Mouse (Mus musculus) monocyte, adult 2 months (primary cell): ENCODE data around the gene Fam169b.
A peak's percentile ranks its signal among the peaks of the same experiment; 100 is the strongest.
"Not testable (repeated sequence)": the region's sequence is repeated elsewhere in the genome, so short reads cannot be mapped to it uniquely, and the experiment has no call there.

Source experiments
- DNase-seq, 2 experiments: peaks; one replicate each; pipeline ENCODE4 v3.0.0; 2022; ENCODE audit warnings: low spot score in 2 of 2, low read depth in 1 of 2

Fam169b gene

DNA sequence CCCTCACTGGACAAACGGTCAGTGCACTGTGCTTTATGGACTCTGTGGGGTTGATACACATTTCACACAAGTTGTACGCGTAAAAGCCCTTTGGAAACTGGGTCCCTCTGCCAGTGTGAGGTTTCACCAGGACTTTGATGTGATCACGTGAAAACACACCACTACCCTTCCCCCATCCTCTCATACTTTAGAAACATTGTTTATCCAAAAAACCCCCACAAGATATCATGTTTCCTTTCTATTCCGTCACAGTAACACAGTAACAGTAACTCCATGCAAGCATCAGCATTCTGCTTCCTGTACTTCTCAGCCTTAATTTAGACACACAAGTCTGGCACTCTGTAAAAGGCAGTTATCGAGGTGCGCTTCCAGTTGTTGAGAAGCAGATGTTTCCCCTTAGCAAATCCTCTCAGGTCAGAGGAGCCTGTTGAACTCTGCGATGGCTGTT is 12.2 kb downstream of the Fam169b start:
- no peak for DNase-seq

DNA sequence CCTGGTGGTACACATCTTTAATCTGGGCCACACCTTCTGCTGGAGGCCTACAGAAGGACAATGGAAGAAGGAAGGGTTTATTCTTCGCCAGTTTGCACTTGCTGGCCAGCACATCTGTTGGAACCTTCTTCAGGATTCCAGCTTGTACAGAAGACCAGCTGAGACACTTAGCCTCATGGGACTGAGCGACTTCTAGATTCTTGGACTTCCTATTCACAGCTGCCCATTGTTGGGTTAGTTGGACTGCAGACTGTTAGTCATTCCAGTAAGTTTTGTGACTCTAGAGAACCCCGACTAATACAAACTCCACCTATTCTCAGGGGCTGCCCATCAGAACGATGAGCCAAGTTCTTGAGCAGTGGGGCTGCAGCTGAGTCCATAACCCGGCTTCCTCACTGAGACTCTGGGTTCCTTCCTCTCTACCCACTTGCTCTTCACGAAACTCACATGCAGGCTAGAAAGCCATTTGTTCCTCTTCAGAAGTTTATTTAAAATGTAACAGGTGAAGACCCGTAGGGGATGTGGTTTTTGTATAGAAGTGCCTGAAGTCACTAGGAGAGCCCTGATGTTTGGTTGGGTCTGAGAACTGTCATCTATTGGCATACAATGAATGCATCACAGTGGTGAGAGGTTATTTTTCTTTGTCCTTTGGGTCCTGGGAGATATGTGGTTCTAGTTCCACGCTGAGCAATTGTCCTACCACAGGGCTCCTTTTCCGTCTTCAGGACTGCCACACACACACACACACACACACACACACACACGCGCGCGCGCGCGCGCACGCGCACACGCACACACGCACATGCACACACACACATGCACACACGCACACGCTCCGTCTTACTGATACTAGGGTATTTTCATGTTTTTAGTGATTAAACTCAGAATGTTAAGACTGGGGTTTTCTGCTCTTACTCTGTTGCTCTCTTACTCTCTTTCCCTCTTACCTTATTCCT is 13.2 kb downstream of the Fam169b start:
- no peak for DNase-seq

- no peak for DNase-seq
Measured at GRCm38 (mm10) chr7:68287582-68287981, 13.9 kb downstream of the Fam169b start.

DNA sequence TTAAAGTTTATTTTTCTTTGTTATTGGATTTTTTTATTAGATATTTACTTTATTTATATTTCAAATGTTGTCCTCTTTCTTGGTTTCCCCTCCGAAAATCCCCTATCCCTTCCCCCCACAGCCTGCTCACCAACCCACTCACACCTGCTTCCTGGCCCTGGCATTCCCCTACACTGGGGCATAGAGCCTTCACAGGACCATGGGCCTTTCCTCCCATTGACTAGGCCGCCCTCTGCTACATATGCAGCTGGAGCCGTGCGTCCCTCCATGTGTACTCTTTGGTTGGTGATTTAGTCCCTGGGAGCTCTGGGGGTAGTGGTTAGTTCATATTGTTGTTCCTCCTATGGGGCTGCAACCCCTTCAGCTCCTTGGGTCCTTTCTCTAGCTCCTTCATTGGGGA is 14.4 kb downstream of the Fam169b start:
- DNase-seq: not testable (repeated sequence)

DNA sequence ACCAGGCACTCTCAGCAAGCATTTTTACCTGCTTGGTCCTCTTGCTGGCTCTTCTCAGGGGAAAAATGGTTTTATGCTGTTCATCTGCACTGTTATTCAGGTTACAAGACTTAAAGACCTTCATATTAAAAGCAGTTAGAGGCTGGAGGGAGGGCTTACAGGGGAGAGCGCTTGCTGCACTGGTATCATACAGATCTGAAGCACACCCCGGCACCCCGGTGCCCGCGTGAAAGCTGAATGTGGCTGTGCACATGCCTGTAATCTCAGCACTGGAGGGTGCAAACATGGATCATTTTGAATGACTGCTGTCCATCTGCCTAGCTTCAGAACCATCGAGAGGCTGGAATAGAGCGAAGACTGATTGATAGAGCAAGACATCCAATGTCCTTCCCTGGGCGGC is 15.4 kb downstream of the Fam169b start:
- DNase-seq: no peak

- no peak for DNase-seq
Measured at GRCm38 (mm10) chr7:68291603-68292002, 18.0 kb downstream of the Fam169b start.

DNA sequence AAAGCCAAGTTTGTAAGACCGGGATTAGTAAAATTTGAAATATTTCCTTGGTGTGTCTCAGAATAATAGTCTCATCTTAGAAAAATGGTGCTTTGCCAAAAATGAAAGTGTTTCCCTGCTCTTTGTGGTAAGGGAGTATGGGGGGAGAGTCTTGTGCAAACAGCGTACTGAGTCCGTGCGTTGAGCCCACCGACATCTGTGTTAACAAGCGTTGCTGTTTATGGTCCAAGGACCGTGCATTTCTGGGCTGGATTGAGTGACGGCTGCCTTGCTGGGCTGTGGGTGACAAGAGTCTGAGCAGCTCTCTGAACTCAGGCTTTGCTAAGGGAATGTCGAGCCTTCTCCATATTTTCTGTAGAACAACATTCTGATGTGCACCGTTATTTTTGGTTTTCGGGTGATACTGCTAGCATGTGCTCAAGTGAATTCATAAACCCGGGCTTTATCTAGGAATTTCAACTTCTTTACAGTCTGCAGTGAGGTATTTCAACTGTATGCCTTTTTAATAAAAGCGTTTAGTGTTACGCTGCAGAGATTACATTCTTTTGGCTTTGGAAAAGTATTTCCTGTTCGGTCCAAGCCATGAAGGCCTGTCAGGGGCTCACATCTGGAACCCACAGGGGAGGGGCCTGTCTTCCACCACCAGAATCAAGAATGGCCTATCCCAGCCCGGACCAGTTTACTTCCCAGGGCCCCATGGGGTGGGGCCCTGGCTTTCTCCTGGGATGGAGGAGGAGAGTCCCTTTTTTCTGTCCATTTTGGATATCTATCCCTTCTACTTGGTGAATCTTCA is 20.6 kb downstream of the Fam169b start:
- no peak for DNase-seq

DNA sequence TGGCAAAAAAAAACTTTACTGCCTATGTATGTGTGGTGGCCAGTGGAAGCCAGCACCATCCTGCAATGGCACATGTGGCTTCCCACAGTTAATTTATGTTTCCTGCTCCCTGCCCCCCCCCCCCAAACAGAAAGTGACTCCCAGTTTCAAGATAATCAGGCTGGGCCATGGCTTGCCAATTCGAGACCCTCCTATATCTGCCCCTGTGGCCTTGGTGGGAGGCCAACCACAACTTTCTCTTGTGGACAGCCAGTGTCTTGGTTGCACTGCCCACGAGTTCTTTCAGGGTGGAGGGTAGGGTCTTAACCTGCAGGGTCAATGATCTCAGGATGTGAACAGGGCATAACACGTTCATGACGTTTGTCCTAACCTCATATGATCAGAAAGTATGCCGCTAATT is 22.8 kb downstream of the Fam169b start:
- DNase-seq: no peak

GRCm38 (mm10) chr7:68298381-68299076 is 24.9 kb downstream of the Fam169b start:
- DNase-seq: no peak

DNA sequence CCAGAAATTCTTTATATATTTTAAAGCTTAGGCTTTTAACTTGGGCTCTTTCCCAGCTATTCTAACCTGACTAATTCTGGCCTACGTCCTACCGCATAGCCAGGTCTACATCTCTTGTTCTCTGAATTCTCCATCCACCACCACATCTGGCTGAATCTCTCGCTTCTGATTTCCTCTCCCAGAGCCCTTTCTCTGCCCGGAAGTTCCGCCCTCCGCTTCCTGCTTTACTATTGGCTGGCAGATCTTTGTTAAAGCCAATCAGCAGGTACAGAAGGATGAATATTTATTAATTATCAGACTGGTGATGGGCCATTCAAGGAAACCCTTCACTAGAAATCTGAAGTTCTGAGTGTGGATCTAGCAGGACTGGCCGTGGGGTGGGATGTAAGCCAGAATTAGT is 27.5 kb downstream of the Fam169b start:
- DNase-seq: no peak

DNA sequence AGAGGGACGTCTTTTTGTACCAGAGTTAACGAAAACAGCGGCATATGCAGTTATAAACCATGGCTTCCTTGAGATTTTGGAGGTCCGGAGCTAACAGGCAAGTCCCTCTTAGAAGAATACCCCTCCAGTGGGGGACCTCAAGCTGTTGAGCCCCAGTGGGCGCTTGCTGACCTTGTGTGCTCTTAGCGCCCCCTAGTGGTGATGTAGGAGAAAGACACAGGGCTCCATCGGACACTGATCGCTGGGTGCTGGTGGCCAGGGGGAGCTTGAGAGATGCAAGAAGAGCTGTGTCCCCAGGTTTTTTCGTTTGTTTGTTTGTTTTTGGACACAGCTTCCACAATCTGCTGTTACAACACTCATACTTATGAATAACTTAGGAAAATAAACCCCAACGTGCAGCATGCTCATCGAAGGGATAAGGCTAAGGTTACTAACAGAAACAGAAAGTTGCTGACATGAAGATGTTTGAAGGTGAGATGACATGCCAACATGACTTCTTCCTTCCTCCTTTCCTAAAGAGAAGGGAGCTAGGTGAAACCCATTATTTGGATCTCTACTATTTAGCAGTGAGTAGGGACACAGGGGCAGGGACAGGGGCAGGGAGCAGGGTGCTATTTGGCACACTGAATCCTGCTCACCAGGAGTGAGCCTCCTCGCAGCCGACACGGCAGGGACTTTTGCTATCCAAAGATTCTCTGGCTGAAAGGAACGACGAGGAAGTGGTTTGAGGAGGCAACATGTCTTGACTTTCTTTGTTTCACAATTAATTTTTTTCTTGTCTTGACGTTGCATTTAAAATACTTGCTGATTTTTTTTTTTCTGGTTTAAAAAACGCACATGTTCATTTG is 29.2 kb downstream of the Fam169b start:
- DNase-seq: peak in 1 of 2 experiments; percentile 34

- no peak for DNase-seq
Measured at GRCm38 (mm10) chr7:68303685-68304084, 30.0 kb downstream of the Fam169b start.

DNA sequence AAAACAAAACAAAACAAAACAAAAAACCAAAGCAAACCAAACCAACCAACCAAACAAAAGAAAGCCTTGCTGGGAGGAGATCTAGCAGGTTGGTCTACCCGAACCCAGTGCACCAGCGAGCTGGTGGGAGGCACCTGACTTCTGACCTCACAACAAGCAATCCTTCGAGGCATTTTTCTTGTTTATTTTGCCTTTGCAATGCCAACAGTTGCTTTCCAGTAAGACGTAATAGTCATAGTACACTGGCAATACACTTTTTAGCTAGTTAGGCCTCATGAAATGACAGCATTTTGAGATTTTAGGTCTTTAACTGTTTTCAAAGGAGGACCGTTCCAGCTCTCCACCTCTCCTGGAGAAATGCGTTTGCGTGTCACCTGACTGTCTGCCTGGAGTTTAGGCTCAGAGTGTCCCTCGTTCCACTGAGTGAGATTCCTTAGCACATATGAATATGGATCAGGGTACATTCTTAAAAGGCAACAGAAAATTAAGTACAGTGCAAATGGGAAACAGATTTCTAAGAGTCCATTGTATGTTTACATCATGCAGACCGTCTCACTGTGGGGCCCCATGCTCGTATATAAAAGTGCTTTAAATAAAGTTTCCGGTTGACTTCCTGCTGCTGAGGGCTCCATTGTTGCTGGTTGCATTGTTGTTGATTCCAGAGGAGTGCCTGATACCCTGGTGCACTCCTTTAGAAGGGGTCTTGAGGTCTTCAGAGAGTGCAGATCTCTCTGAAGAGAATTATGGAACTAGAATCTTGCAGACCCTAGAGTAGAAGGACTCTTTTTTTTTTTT is 32.3 kb downstream of the Fam169b start:
- DNase-seq: no peak

GRCm38 (mm10) chr7:68306756-68307155 is 33.1 kb downstream of the Fam169b start:
- no peak for DNase-seq

- DNase-seq: no peak
Measured at GRCm38 (mm10) chr7:68311469-68311868, 37.8 kb downstream of the Fam169b start.

- no peak for DNase-seq
Measured at GRCm38 (mm10) chr7:68312395-68312794, 38.8 kb downstream of the Fam169b start.

- DNase-seq: no peak
Measured at GRCm38 (mm10) chr7:68313038-68313782, 39.6 kb downstream of the Fam169b start.

- no peak for DNase-seq
Measured at GRCm38 (mm10) chr7:68314286-68314685, 40.6 kb downstream of the Fam169b start.

GRCm38 (mm10) chr7:68315068-68315467 is 41.4 kb downstream of the Fam169b start:
- DNase-seq: no peak
